Mouse (Mus musculus) forebrain, postnatal 0 days (tissue): ENCODE measurements at regions not wholly inside any gene's neighbourhood (a gene's known extent, or its start where the extent isn't known, plus 50 kb on each side); places are given as distances from the start of the nearest gene placed in this dataset.

Experiments used
- ATAC-seq: fragments of 200-750 bp; cut with Nextera tagmentation; 2 replicates; pipeline ENCODE4 v1.8.0; 2017; ENCODE audit warnings: mild to moderate bottlenecking, moderate library complexity
- DNase-seq: peaks from one replicate; pipeline ENCODE4 v3.0.0-alpha.2; 2015
- H3K27ac ChIP-seq: fragments of 300-500 bp; sonication (generic); 2 replicates; pipeline ENCODE4 v1.5.1; 2014; ENCODE audit warnings: low read depth, mild to moderate bottlenecking, antibody characterized with exemption, low read length, moderate library complexity, mixed read lengths
- H3K27me3 ChIP-seq: fragments of 300-500 bp; sonication (generic); 2 replicates; pipeline ENCODE4 v1.6.1; 2014; ENCODE audit warnings: mild to moderate bottlenecking, low read length, mixed read lengths; ENCODE audit not compliant: insufficient read depth
- H3K36me3 ChIP-seq: fragments of 300-500 bp; sonication (generic); 2 replicates; pipeline ENCODE4 v1.6.1; 2014; ENCODE audit warnings: mild to moderate bottlenecking, moderate library complexity; ENCODE audit not compliant: insufficient read depth
- H3K4me1 ChIP-seq: fragments of 300-500 bp; sonication (generic); 2 replicates; pipeline ENCODE4 v1.6.1; 2014; ENCODE audit warnings: antibody characterized with exemption; ENCODE audit not compliant: insufficient read depth
- H3K4me2 ChIP-seq: fragments of 300-500 bp; sonication (generic); 2 replicates; pipeline ENCODE4 v1.6.1; 2014; ENCODE audit warnings: low read depth, mild to moderate bottlenecking, moderate library complexity
- H3K4me3 ChIP-seq: fragments of 300-500 bp; sonication (generic); 2 replicates; pipeline ENCODE4 v1.5.1; 2014; ENCODE audit warnings: low read depth, low read length, mixed read lengths
- H3K9ac ChIP-seq: fragments of 300-500 bp; sonication (generic); 2 replicates; pipeline ENCODE4 v1.6.1; 2014; ENCODE audit warnings: mild to moderate bottlenecking
- H3K9me3 ChIP-seq: fragments of 300-500 bp; sonication (generic); 2 replicates; pipeline ENCODE4 v1.6.1; 2016; ENCODE audit warnings: low read length
- CTCF ChIP-seq: sonication (generic); IDR thresholded peaks from 2 replicates; pipeline ENCODE4 v1.5.1; 2016; ENCODE audit warnings: antibody characterized with exemption, control low read depth, low read depth
- WGBS: fragments of 180-500 bp; shearing (Covaris S2); extraction: QIAGEN DNeasy Blood & Tissue Kit; methylation state at CpG from one replicate; pipeline ENCODE4 v1.1.7; 2014; 5-methylcytosine and 5-hydroxymethylcytosine counted together

DNA sequence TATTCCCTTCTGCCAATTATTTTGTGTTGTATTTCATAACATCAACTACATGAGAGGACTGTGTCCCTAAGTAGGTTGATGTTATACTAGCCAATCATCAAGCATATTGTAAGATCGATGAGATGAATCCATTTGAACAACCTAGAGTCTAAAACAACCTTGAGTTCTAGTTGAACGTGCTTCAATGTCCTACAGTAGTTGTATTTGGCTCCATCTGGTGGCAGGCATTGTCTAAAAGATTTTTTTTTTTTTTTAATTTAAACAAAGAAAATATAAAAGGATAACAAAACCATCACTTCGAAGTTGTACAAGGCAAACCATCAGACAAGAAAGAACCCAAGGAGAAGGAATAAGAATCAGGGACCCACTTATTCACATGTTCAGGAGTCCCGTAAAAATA, 114.4 kb downstream of the Pih1d3 start:
- no peak overlapping the region for H3K9ac ChIP-seq
- H3K4me2 ChIP-seq: no peak overlapping the region
- H3K36me3 ChIP-seq: no peaks in the 10 kb centered on the region
- ATAC-seq (no peak), DNase-seq (peak; percentile 14)
- H3K27ac ChIP-seq: no peak overlapping the region
- 61% methylated on average over 4 of the region's 4 CpGs for WGBS
- no peak overlapping the region for H3K4me3 ChIP-seq
- no peaks in the 10 kb centered on the region for H3K4me1 ChIP-seq
- H3K27me3 ChIP-seq: no peaks in the 10 kb centered on the region
- no peaks in the 10 kb centered on the region for H3K9me3 ChIP-seq
- TF ChIP-seq CTCF: peak; percentile 47

DNA sequence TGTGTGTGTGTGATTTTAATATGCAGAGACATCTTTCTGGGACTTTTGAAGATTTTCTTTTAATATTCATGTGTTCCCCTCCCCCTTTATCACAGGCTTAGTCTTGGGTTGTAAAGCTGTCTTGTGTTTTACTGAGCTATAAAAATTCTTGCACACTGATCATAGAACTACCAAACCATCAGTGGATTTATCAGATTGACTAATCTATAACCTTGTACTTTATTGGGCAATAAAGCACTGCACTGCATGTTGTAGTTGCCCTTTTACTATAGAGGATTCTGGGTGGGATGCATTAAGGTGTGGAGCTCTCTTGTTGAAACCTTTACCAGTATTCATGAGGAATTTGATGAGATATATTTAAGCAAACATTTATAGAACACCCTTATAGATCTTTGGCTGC, 141.3 kb downstream of the Pih1d3 start:
- ATAC-seq: no peak; the same call in 1 of the 2 replicates
- no peak overlapping the region for H3K9ac ChIP-seq
- no peak overlapping the region for H3K4me3 ChIP-seq

DNA sequence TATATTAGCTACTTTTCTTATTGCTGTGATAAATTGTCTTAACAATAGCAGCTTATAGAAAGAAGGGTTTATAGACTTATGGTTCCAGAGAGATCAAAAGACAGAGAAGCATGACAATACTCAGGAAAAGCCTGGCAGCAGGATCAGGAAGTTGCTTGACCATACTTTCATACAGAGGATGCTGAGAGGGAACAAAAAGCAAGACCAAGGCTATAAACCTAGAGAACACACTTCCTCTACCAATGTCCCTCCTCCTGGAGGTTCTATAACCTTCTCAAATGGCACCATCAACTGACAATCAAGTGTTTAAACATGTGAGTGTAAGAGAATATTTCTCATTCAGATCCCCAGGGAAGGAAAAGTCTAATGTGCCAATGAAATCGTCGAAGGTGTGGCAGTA, 154.7 kb downstream of the Pih1d3 start:
- ATAC-seq (no peak), DNase-seq (no peak)
- H3K4me3 ChIP-seq: no peak overlapping the region
- no peak overlapping the region for H3K4me2 ChIP-seq
- no peak overlapping the region for H3K9ac ChIP-seq
- no peaks in the 10 kb centered on the region for H3K9me3 ChIP-seq
- no peak for TF ChIP-seq CTCF
- H3K27ac ChIP-seq: no peak overlapping the region
- WGBS: 88% methylated on average over 2 of the region's 2 CpGs
- H3K4me1 ChIP-seq: no peaks in the 10 kb centered on the region
- no peaks in the 10 kb centered on the region for H3K36me3 ChIP-seq
- no peaks in the 10 kb centered on the region for H3K27me3 ChIP-seq

More for the DNA sequence above, 141.3 kb downstream of the Pih1d3 start:
- Histone ChIP-seq H3K4me1 (no peaks in the 10 kb centered on the region), H3K4me2 (no peak overlapping the region), H3K36me3 (no peaks in the 10 kb centered on the region), H3K27me3 (no peaks in the 10 kb centered on the region), H3K27ac (no peak overlapping the region), H3K9me3 (no peaks in the 10 kb centered on the region)
- DNase-seq: no peak
- no peak for TF ChIP-seq CTCF

DNA sequence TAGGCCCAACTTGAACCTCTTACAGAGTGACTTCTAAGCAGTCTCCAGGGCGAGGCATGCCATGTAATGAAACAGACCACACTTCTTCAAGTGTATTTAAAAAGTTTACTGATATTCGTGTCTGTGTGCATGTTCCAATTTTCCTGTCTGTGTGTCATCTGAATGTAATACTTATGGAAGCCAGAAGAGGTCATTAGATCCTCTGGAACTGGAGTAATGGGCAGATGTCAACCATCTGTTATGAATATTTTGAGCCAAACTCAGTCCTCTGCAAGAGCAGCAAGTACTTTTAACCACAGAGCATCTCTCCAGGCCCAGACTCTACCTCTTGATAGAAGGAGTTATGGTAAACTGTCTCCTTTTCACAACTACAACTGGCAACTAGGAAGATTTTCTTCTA, 156.4 kb downstream of the Pih1d3 start:
- H3K4me2 ChIP-seq: no peak overlapping the region
- ATAC-seq: no peak
- DNase-seq: peak; percentile 22
- H3K9ac ChIP-seq: no peak overlapping the region
- 56% methylated on average over 2 of the region's 2 CpGs for WGBS
- no peaks in the 10 kb centered on the region for H3K27me3 ChIP-seq
- TF ChIP-seq CTCF: peak; percentile 26; the same call in 1 of the 2 replicates
- no peak overlapping the region for H3K27ac ChIP-seq
- H3K9me3 ChIP-seq: no peaks in the 10 kb centered on the region
- no peaks in the 10 kb centered on the region for H3K36me3 ChIP-seq
- no peaks in the 10 kb centered on the region for H3K4me1 ChIP-seq
- H3K4me3 ChIP-seq: no peak overlapping the region

DNA sequence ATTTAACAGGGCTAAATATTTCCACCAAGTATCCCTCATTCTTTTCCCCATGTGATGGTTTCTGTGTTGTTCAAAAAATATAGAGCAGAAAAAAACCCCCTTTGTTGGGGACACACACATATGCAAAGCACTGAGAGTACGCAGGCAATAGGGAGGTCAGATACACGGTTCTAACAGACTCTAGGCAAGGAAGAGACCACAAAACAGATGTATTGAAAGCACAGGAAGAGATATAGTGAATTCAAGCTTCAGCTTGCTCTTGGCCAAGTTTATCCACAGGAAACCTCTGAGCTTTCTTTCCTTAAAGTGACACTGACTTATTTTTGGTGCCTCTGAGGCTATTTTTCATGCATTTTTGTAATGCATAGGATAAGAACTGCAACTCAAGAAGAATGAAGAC, 157.7 kb downstream of the Pih1d3 start:
- H3K27me3 ChIP-seq: no peaks in the 10 kb centered on the region
- no peak overlapping the region for H3K9ac ChIP-seq
- H3K36me3 ChIP-seq: no peaks in the 10 kb centered on the region
- no peaks in the 10 kb centered on the region for H3K4me1 ChIP-seq
- ATAC-seq (no peak), DNase-seq (no peak)
- no peak overlapping the region for H3K27ac ChIP-seq
- H3K9me3 ChIP-seq: no peaks in the 10 kb centered on the region
- TF ChIP-seq CTCF: no peak
- no peak overlapping the region for H3K4me3 ChIP-seq
- WGBS: 86% methylated on average over 2 of the region's 2 CpGs
- no peak overlapping the region for H3K4me2 ChIP-seq

DNA sequence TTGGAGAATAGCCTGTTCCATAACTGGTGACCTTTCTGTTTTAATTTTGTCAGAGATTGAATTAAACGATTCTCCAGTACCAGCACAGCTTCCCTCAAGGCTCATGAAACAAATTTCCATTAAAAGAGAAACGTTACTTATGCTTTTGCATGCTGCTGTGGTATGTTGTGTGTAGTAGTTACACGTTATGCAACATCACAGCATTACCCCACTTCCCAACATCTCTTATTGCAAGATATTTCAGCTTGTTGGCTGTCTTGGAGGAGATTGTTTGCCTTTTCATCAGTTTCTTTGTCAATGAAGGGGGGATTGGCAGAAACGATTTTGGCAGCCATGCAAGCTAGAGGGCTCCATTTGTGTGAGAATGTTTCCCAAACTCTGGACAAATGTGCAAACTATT, 159.6 kb downstream of the Pih1d3 start:
- DNase-seq: no peak
- 73% methylated on average over 4 of the region's 4 CpGs for WGBS

More for the DNA sequence above, 159.6 kb downstream of the Pih1d3 start:
- H3K27ac ChIP-seq: no peak overlapping the region
- no peak overlapping the region for H3K9ac ChIP-seq
- H3K27me3 ChIP-seq: no peaks in the 10 kb centered on the region
- no peak for TF ChIP-seq CTCF
- ATAC-seq: no peak
- no peak overlapping the region for H3K4me2 ChIP-seq
- H3K36me3 ChIP-seq: no peaks in the 10 kb centered on the region
- H3K4me1 ChIP-seq: no peaks in the 10 kb centered on the region
- H3K4me3 ChIP-seq: no peak overlapping the region
- H3K9me3 ChIP-seq: no peaks in the 10 kb centered on the region
